Mouse (Mus musculus) stomach, postnatal 0 days (tissue): ENCODE measurements at regions not wholly inside any gene's neighbourhood (a gene's known extent, or its start where the extent isn't known, plus 50 kb on each side); places are given as distances from the start of the nearest gene placed in this dataset.

Source experiments
- ATAC-seq: fragments of 200-750 bp; cut with Nextera tagmentation; 2 replicates; pipeline ENCODE4 v1.8.0; 2017; ENCODE audit not compliant: low FRiP score, low TSS enrichment
- DNase-seq: peaks from one replicate; pipeline ENCODE4 v3.0.0-alpha.2; 2016; ENCODE audit warnings: low spot score
- H3K27ac ChIP-seq: fragments of 300-500 bp; sonication (generic); replicated peaks from 2 replicates; pipeline ENCODE4 v1.5.1; 2014; ENCODE audit warnings: mild to moderate bottlenecking, control low read depth
- H3K27me3 ChIP-seq: fragments of 300-500 bp; sonication (generic); 2 replicates; pipeline ENCODE4 v1.6.1; 2014; ENCODE audit warnings: low read length; ENCODE audit not compliant: control insufficient read depth, insufficient read depth
- H3K36me3 ChIP-seq: fragments of 300-500 bp; sonication (generic); 2 replicates; pipeline ENCODE4 v1.6.1; 2014; ENCODE audit warnings: low read length, mixed read lengths; ENCODE audit not compliant: control insufficient read depth, insufficient read depth
- H3K4me1 ChIP-seq: fragments of 300-500 bp; sonication (generic); replicated peaks from 2 replicates; pipeline ENCODE4 v1.6.1; 2014; ENCODE audit warnings: antibody characterized with exemption; ENCODE audit not compliant: control insufficient read depth, insufficient read depth
- H3K4me2 ChIP-seq: fragments of 300-500 bp; sonication (generic); replicated peaks from 2 replicates; pipeline ENCODE4 v1.6.1; 2014; ENCODE audit warnings: low read depth, mild to moderate bottlenecking, control low read depth, moderate library complexity
- H3K4me3 ChIP-seq: fragments of 300-500 bp; sonication (generic); 2 replicates; pipeline ENCODE4 v1.5.1; 2014; ENCODE audit warnings: low read depth, low read length, control low read depth
- H3K9ac ChIP-seq: fragments of 300-500 bp; sonication (generic); 2 replicates; pipeline ENCODE4 v1.6.1; 2014; ENCODE audit warnings: mild to moderate bottlenecking, low read length, control low read depth, mixed read lengths
- H3K9me3 ChIP-seq: fragments of 300-500 bp; sonication (generic); 2 replicates; pipeline ENCODE4 v1.6.1; 2016; ENCODE audit warnings: low read length; ENCODE audit not compliant: control insufficient read depth
- CTCF ChIP-seq: IDR thresholded peaks from 2 replicates; pipeline ENCODE4 v1.5.1; 2016; ENCODE audit warnings: antibody characterized with exemption, low read depth, mild to moderate bottlenecking, moderate library complexity
- EP300 ChIP-seq: optimal IDR thresholded peaks from 2 replicates; pipeline ENCODE3; 2016; ENCODE audit warnings: antibody characterized with exemption
- WGBS: fragments of 180-500 bp; shearing (Covaris S2); extraction: QIAGEN DNeasy Blood & Tissue Kit; methylation state at CpG from one replicate; pipeline ENCODE4 v1.1.7; 2014; 5-methylcytosine and 5-hydroxymethylcytosine counted together

GRCm38 (mm10) chr16:50792960-50793359 is 202.0 kb upstream of the Ccdc54 start:
- no peaks in the 10 kb centered on the region for H3K9me3 ChIP-seq
- no peak overlapping the region for H3K9ac ChIP-seq
- no peak overlapping the region for H3K27ac ChIP-seq
- H3K27me3 ChIP-seq = no peaks in the 10 kb centered on the region
- no peak for ATAC-seq
- H3K4me3 ChIP-seq = no peak overlapping the region
- H3K4me1 ChIP-seq = no peaks in the 10 kb centered on the region
- TF ChIP-seq CTCF (no peak), EP300 (no peak)
- no peak for DNase-seq
- WGBS = 68% methylated on average over 2 of the region's 2 CpGs
- no peak overlapping the region for H3K4me2 ChIP-seq
- no peaks in the 10 kb centered on the region for H3K36me3 ChIP-seq

DNA sequence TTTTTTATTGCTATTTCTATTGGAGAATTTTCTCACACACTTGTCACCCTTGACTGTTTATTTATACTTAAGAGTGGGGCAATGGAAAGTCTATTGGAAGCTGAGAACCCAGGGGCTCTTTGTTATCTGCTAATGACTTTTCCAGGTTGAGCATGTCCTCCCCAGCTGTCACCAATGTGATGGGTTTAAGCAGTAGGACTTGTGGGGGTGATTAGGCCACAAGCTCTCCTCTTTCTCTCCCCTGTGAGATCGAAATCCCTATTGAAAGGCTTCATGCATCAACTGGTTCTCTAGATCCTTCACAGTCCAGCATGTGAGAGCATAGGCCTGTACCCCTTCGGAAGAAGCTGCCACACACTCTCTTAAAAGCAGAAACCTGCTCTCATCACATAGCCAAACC is 201.6 kb upstream of the Ccdc54 start:
- Histone ChIP-seq H3K27me3 (no peaks in the 10 kb centered on the region), H3K4me3 (no peak overlapping the region), H3K9ac (no peak overlapping the region), H3K4me1 (no peaks in the 10 kb centered on the region), H3K27ac (no peak overlapping the region), H3K36me3 (no peaks in the 10 kb centered on the region), H3K9me3 (no peaks in the 10 kb centered on the region), H3K4me2 (no peak overlapping the region)
- DNase-seq = no peak
- no peak for ATAC-seq
- WGBS = 53% methylated on average over 2 of the region's 2 CpGs
- TF ChIP-seq EP300 (no peak), CTCF (no peak)

DNA sequence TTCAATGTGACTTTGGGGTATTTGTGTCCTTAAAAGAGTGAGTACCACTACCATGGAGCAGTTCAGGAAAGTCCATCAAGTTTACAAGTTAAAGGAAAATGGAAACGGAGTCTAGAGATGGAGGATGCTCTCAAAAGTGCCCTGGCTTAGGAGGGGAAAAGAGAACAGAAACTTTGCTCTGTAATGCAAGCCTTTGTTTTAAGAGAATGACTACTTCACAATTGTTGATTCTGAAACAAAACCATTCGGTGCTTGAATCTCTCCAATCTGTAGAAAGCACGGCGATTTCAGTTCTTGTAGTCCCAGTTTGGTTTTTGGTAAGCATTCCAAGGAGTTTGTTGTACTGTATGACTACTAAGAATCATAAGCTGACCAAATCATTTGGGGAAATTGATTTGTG is 197.7 kb upstream of the Ccdc54 start:
- no peak for ATAC-seq
- H3K4me3 ChIP-seq = no peak overlapping the region
- no peak overlapping the region for H3K9ac ChIP-seq
- no peaks in the 10 kb centered on the region for H3K4me1 ChIP-seq
- WGBS = 94% methylated on average over 4 of the region's 4 CpGs
- no peak for DNase-seq
- TF ChIP-seq EP300 = no peak
- no peak for TF ChIP-seq CTCF
- no peaks in the 10 kb centered on the region for H3K27me3 ChIP-seq
- no peaks in the 10 kb centered on the region for H3K36me3 ChIP-seq
- H3K27ac ChIP-seq = no peak overlapping the region
- no peaks in the 10 kb centered on the region for H3K9me3 ChIP-seq
- H3K4me2 ChIP-seq = no peak overlapping the region

- H3K4me3 ChIP-seq = no peak overlapping the region
- H3K9me3 ChIP-seq = no peaks in the 10 kb centered on the region
- WGBS = 58% methylated on average over 3 of the region's 3 CpGs
- no peaks in the 10 kb centered on the region for H3K27me3 ChIP-seq
- ATAC-seq = no peak
- no peak for DNase-seq
- H3K36me3 ChIP-seq = no peaks in the 10 kb centered on the region
- H3K9ac ChIP-seq = no peak overlapping the region
- H3K4me1 ChIP-seq = no peaks in the 10 kb centered on the region
- TF ChIP-seq CTCF (no peak), EP300 (no peak)
- H3K4me2 ChIP-seq = no peak overlapping the region
- no peak overlapping the region for H3K27ac ChIP-seq
These were observed 195.2 kb upstream of the Ccdc54 start for GRCm38 (mm10) chr16:50786199-50786598.

- Histone ChIP-seq H3K27ac (no peak overlapping the region), H3K4me2 (no peak overlapping the region), H3K9me3 (no peaks in the 10 kb centered on the region), H3K4me1 (no peaks in the 10 kb centered on the region), H3K9ac (no peak overlapping the region), H3K4me3 (no peak overlapping the region), H3K27me3 (no peaks in the 10 kb centered on the region), H3K36me3 (no peaks in the 10 kb centered on the region)
- TF ChIP-seq CTCF (no peak), EP300 (no peak)
- WGBS = 54% methylated on average over 1 of the region's 1 CpGs
- ATAC-seq (peak; percentile 49; the same call in 1 of the 2 replicates), DNase-seq (no peak)
These were observed 194.4 kb upstream of the Ccdc54 start for GRCm38 (mm10) chr16:50785384-50785783.

- no peak overlapping the region for H3K4me2 ChIP-seq
- WGBS = 66% methylated on average over 3 of the region's 3 CpGs
- TF ChIP-seq CTCF (no peak), EP300 (no peak)
- H3K27me3 ChIP-seq = no peaks in the 10 kb centered on the region
- no peak overlapping the region for H3K27ac ChIP-seq
- no peak overlapping the region for H3K4me3 ChIP-seq
- H3K9ac ChIP-seq = no peak overlapping the region
- H3K9me3 ChIP-seq = no peaks in the 10 kb centered on the region
- DNase-seq = no peak
- no peaks in the 10 kb centered on the region for H3K4me1 ChIP-seq
- ATAC-seq = no peak
- no peaks in the 10 kb centered on the region for H3K36me3 ChIP-seq
These were observed 193.8 kb upstream of the Ccdc54 start for GRCm38 (mm10) chr16:50784651-50785228.
